Mouse (Mus musculus): ENCODE measurements around the gene Ndufa13.

The Ndufa13 gene

GRCm38 (mm10) chr8:69906260-69906659 is 3.9 kb upstream of the Ndufa13 start:
- no peak for DNase-seq

GRCm38 (mm10) chr8:69904096-69904495 is 1.7 kb upstream of the Ndufa13 start:
- no peak for DNase-seq

GRCm38 (mm10) chr8:69903063-69903542 is 745 bp upstream of the Ndufa13 start:
- peak; percentile 100 for DNase-seq

- DNase-seq, result peak; percentile 96
Measured at GRCm38 (mm10) chr8:69901484-69902162, 735 bp downstream of the Ndufa13 start.

- DNase-seq, result peak; percentile 18
Measured at GRCm38 (mm10) chr8:69900895-69901451, 1.4 kb downstream of the Ndufa13 start.

GRCm38 (mm10) chr8:69899876-69900275 is 2.5 kb downstream of the Ndufa13 start:
- DNase-seq, result no peak

GRCm38 (mm10) chr8:69897857-69898256 is 4.5 kb downstream of the Ndufa13 start:
- no peak for DNase-seq

GRCm38 (mm10) chr8:69895772-69896451 is 6.4 kb downstream of the Ndufa13 start:
- no peak for DNase-seq

- no peak for DNase-seq
Measured at GRCm38 (mm10) chr8:69894836-69895332, 7.5 kb downstream of the Ndufa13 start.

- peak; percentile 86 for DNase-seq
Measured at GRCm38 (mm10) chr8:69893863-69894262, 8.5 kb downstream of the Ndufa13 start.

- DNase-seq, result peak; percentile 77
Measured at GRCm38 (mm10) chr8:69890813-69891241, 11.5 kb downstream of the Ndufa13 start.

- peak; percentile 41 for DNase-seq
Measured at GRCm38 (mm10) chr8:69888902-69889301, 13.5 kb downstream of the Ndufa13 start.

- no peak for DNase-seq
Measured at GRCm38 (mm10) chr8:69888244-69888866, 14.0 kb downstream of the Ndufa13 start.

GRCm38 (mm10) chr8:69887289-69888243 is 14.8 kb downstream of the Ndufa13 start, which contains the start of gene Cilp2:
Cilp2 (minus strand) TSS chr8:69887687.
- DNase-seq, result peak; percentile 50

GRCm38 (mm10) chr8:69884141-69884540 is 18.2 kb downstream of the Ndufa13 start:
- no peak for DNase-seq

- no peak for DNase-seq
Measured at GRCm38 (mm10) chr8:69882833-69883600, 19.3 kb downstream of the Ndufa13 start.

- peak; percentile 77 for DNase-seq
Measured at GRCm38 (mm10) chr8:69882021-69882756, 20.2 kb downstream of the Ndufa13 start.

GRCm38 (mm10) chr8:69881261-69881865 is 21.0 kb downstream of the Ndufa13 start:
- DNase-seq, result no peak

GRCm38 (mm10) chr8:69880841-69881240 is 21.5 kb downstream of the Ndufa13 start:
- DNase-seq, result peak; percentile 17

- no peak for DNase-seq
Measured at GRCm38 (mm10) chr8:69879678-69880077, 22.7 kb downstream of the Ndufa13 start.

Data from embryo, embryonic 11 days (tissue).